9 mouse cellular contexts compared by ENCODE assay signal in genomic region chr6:135368230-135368629, GRCm38 (mm10). TPM values are rescaled to one million over a fixed set of nuclear protein-coding genes. Genes with fewer than 3 reads are reported as not detected.
DNase-seq lines count a peak whose midpoint lies in the region; ATAC-seq and TF ChIP-seq lines count a peak whose summit lies in the region.
"Had no signal": no experiment of that assay in that cellular context is flagged by ENCODE, and none has a peak within 500 bp of the region (broad histone marks: within the 10 kb centered on the region; RNA-seq: fewer than 3 reads in every experiment).

No protein-coding gene starts in this region.

- no peak for TF ChIP-seq CTCF in brain, embryonic 14.5 days (IDR thresholded peaks at IDR 0.05; ENCODE audit: borderline replicate concordance, extremely low read depth, insufficient read depth, insufficient read length)

- H3K27me3 ChIP-seq in heart, embryonic 11.5 days (ENCODE audit: control insufficient read depth, insufficient read depth, low read length), result no peaks in the 10 kb centered on the region
- H3K27me3 ChIP-seq in liver, embryonic 12.5 days (replicated peaks), result 0 out of 2 replicates have a peak, but pooled peaks cover 4% of the 10 kb centered on the region

- H3K79me2 ChIP-seq in macrophage (ENCODE audit: inconsistent target), result peaks cover 100% of the 10 kb centered on the region

- H3K4me1 ChIP-seq in heart, embryonic 11.5 days (ENCODE audit: control insufficient read depth, insufficient read depth, low read length), result peaks cover 9% of the 10 kb centered on the region
- no peaks in the 10 kb centered on the region for H3K4me1 ChIP-seq in liver, embryonic 12.5 days

- ATAC-seq in heart, embryonic 11.5 days (replicated peaks; ENCODE audit: insufficient number of reproducible peaks, low FRiP score, low TSS enrichment), result no peak
- ATAC-seq in liver, embryonic 12.5 days, result no peak

- no peak overlapping the region for H3K4me3 ChIP-seq in heart, embryonic 11.5 days (ENCODE audit: low read depth, low read length)
- no peak overlapping the region for H3K4me3 ChIP-seq in macrophage (ENCODE audit: inconsistent target)
- no peak overlapping the region for H3K4me3 ChIP-seq in liver, embryonic 12.5 days

- no peak overlapping the region for H3K4me2 ChIP-seq in heart, embryonic 11.5 days
- no peak overlapping the region for H3K4me2 ChIP-seq in liver, embryonic 12.5 days

- H3K27ac ChIP-seq in heart, embryonic 11.5 days (ENCODE audit: low read depth, low read length), result no peak overlapping the region
- H3K27ac ChIP-seq in macrophage, result 0 out of 2 replicates have a peak overlapping the region, but pooled peaks have one; percentile 10
- H3K27ac ChIP-seq in liver, embryonic 12.5 days, result no peak overlapping the region

- H3K9me3 ChIP-seq in heart, embryonic 11.5 days (replicated peaks; ENCODE audit: control insufficient read depth, low read length), result no peaks in the 10 kb centered on the region
- H3K9me3 ChIP-seq in liver, embryonic 12.5 days (replicated peaks), result no peaks in the 10 kb centered on the region

- H3K9ac ChIP-seq in heart, embryonic 11.5 days (ENCODE audit: low read depth, low read length), result no peak overlapping the region
- H3K9ac ChIP-seq in liver, embryonic 12.5 days, result no peak overlapping the region

- no peak for TF ChIP-seq POLR2A in brain, embryonic 14.5 days (IDR thresholded peaks at IDR 0.05; ENCODE audit: borderline replicate concordance, extremely low read depth, insufficient read depth, insufficient read length, poor library complexity, severe bottlenecking)

- peak; percentile 42 to 44 for DNase-seq in heart, adult 18-20 months
- peak; percentile 81 for DNase-seq in brain, embryonic 14.5 days (ENCODE audit: low read depth)
- DNase-seq in heart, postnatal 10 days, result peak; percentile 48 to 54
- DNase-seq in frontal cortex, adult 2 months (ENCODE audit: extremely low spot score in 1 of 2, low spot score in 1 of 2), result no peak
- DNase-seq in layer of hippocampus, adult 9-10 months (ENCODE audit: low spot score), result no peak

- no peaks in the 10 kb centered on the region for H3K36me3 ChIP-seq in heart, embryonic 11.5 days (ENCODE audit: control insufficient read depth, insufficient read depth, low read length)
- H3K36me3 ChIP-seq in macrophage (ENCODE audit: inconsistent target), result no peaks in the 10 kb centered on the region
- no peaks in the 10 kb centered on the region for H3K36me3 ChIP-seq in liver, embryonic 12.5 days

- intact Hi-C loops in heart, postnatal 10 days (cut with DNase I), result loop anchor here (5.0 kb wide), 1 partner anchor 36 kb away; no protein-coding TSS in a partner anchor

- 58% methylated on average over 6 of the region's 6 CpGs for WGBS in heart, embryonic 11.5 days (ENCODE audit: insufficient replicate concordance)
- 89% methylated on average over 6 of the region's 6 CpGs for WGBS in macrophage (ENCODE audit: missing documents)
- WGBS in liver, embryonic 12.5 days (ENCODE audit: insufficient replicate concordance), result 50% methylated on average over 6 of the region's 6 CpGs

RNA-seq across cellular contexts. Expression of gene Emp1, which starts 5.9 kb away (rescaled TPM):
- 10 to 100 TPM; 39.9 to 43.1 TPM for total RNA-seq in heart, adult 18-20 months (2021)
- polyA plus RNA-seq in heart, embryonic 11.5 days (2014; fragmentation: Nextera tagmentation; extraction: Ambion mirVana), result 7.7 and 10.0 TPM in 2 replicates
- polyA plus RNA-seq in brain, embryonic 14.5 days (2012; rRNA removed), result 27.0 and 43.6 TPM in 2 replicates
- 100 to 1,000 TPM; 192 to 206 TPM for total RNA-seq in heart, postnatal 10 days (2021)
- total RNA-seq in macrophage (2018; cell fraction: chromatin; rRNA removed), result 100 to 1,000 TPM in 9 of 26 experiments, 10 to 100 TPM in 11, 1 to 10 TPM in 6; 3.0 to 546 (median 57.0) TPM
- total RNA-seq in macrophage (2018; cell fraction: cytosol; rRNA removed), result 100 to 1,000 TPM in 13 of 26 experiments, 10 to 100 TPM in 13; 25.9 to 510 (median 155) TPM
- 100 to 1,000 TPM in 13 of 26 experiments, 10 to 100 TPM in 13; 21.9 to 558 (median 121) TPM for total RNA-seq in macrophage (2018; cell fraction: nucleus; rRNA removed)
- polyA plus RNA-seq in macrophage (2018), result 209 to 490 TPM (median 475 TPM) in 3 replicates
- polyA plus RNA-seq in frontal cortex, adult 2 months (2012; rRNA removed), result 1.7 and 3.6 TPM in 2 replicates
- 0.74 and 0.99 TPM in 2 replicates for polyA plus RNA-seq in liver, embryonic 12.5 days (2016; fragmentation: Nextera tagmentation; extraction: Ambion mirVana)

RNA-seq across cellular contexts. Expression of gene Pbp2, which starts 58.0 kb away (rescaled TPM):
- not detected for total RNA-seq in heart, adult 18-20 months (2021)
- not detected in 2 replicates for polyA plus RNA-seq in heart, embryonic 11.5 days (2014; fragmentation: Nextera tagmentation; extraction: Ambion mirVana)
- 0.08 TPM in 1 of 2 replicates, not detected in the other for polyA plus RNA-seq in brain, embryonic 14.5 days (2012; rRNA removed)
- not detected for total RNA-seq in heart, postnatal 10 days (2021)
- total RNA-seq in macrophage (2018; cell fraction: chromatin; rRNA removed), result not detected
- total RNA-seq in macrophage (2018; cell fraction: cytosol; rRNA removed), result not detected
- not detected for total RNA-seq in macrophage (2018; cell fraction: nucleus; rRNA removed)
- polyA plus RNA-seq in macrophage (2018), result not detected in 3 replicates
- polyA plus RNA-seq in frontal cortex, adult 2 months (2012; rRNA removed), result 0.40 and 0.42 TPM in 2 replicates
- not detected in 2 replicates for polyA plus RNA-seq in liver, embryonic 12.5 days (2016; fragmentation: Nextera tagmentation; extraction: Ambion mirVana)
- polyA plus RNA-seq: cerebellum, adult 2 months had no signal

Comparison
In these comparisons a context has a peak if more than half of its experiments do, and no peak if none do; other contexts are left out.
1. DNase-seq: peak in heart, adult 18-20 months (2 of 2), brain, embryonic 14.5 days (single experiment) and heart, postnatal 10 days (2 of 2); none in frontal cortex, adult 2 months (0 of 2) and layer of hippocampus, adult 9-10 months (single experiment).